Mouse (Mus musculus) spleen, postnatal 36 days (tissue): ENCODE measurements at regions not wholly inside any gene's neighbourhood (a gene's known extent, or its start where the extent isn't known, plus 50 kb on each side); places are given as distances from the start of the nearest gene placed in this dataset.
"Not testable (repeated sequence)": the region's sequence is repeated elsewhere in the genome, so short reads cannot be mapped to it uniquely, and the experiment has no call there.

Source experiments
- DNase-seq, 2 experiments: peaks; one replicate each; pipeline ENCODE4 v3.0.0; 2022; ENCODE audit warnings: low spot score in 2 of 2, mixed read lengths in 1 of 2

DNA sequence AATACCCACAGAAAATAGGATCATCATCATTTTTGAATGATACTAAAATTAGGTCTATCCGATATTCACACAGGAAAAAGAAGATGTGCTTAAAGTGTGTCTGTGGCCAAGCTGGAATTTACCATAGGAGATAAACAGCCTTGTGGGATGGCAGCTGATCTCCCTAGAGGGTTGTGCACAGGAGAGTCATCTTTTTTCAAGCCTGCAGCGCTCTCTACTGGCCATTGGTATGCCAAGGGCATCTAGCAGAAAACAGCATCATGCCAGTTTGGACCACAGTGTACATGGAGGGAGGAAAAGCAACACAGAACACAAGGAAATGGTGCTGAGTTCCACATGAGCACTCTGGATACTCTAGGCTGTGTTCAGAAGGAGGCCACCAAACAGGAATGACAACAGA is 74.1 kb upstream of the Diaph3 start:
- peak; percentile 11 to 14 for DNase-seq

GRCm38 (mm10) chr14:87217042-87217441 is 76.0 kb upstream of the Diaph3 start:
- DNase-seq, result no peak

DNA sequence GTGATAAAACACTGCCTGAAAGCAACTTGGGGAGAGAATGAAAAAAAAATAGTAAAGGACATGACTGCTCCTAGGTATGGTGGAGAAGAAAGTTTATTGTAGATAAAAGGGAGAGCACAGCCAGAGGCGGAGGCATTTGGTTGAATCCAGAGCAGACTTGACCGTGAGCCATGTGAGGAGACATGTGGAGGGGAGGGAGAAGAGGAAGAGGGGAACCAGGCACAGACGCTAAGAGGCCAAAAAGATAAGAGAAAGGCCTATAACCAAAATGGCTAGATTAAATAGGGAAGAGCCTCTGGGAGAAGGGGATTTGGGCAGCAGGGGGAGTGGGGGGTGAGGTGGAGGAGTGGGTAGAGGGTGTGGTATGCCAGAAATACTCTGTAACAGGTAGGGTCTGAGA is 78.9 kb upstream of the Diaph3 start:
- no peak for DNase-seq

GRCm38 (mm10) chr14:87224870-87225269 is 83.8 kb upstream of the Diaph3 start:
- DNase-seq, result no peak

GRCm38 (mm10) chr14:87249258-87249657 is 108.2 kb upstream of the Diaph3 start:
- no peak for DNase-seq

- no peak for DNase-seq
Observed at GRCm38 (mm10) chr14:87255484-87256208, 114.6 kb upstream of the Diaph3 start.

GRCm38 (mm10) chr14:87261726-87262125 is 120.7 kb upstream of the Diaph3 start:
- no peak for DNase-seq

GRCm38 (mm10) chr14:87264826-87265225 is 123.8 kb upstream of the Diaph3 start:
- DNase-seq, result no peak

DNA sequence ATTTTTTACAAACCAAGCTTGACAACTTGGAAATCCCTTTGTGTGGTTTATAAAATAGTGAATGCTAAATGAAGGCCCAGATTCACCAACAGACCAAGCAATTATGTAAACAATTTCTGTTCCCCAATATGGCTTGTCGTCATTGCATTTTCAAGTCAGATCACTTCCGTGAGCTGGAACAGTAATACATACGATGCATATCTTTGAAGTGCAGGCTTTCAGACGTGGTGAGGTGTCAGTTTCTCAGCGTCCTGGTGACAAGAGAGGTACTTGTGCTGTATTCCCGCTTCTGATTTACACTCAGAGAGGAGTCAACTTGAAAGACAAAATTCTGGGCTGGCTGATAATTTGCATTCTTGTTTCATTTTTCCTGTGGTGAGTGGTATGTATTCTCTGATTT is 125.3 kb upstream of the Diaph3 start:
- no peak for DNase-seq

GRCm38 (mm10) chr14:87289266-87289665 is 127.2 kb upstream of the Tdrd3 start:
- not testable (repeated sequence) for DNase-seq

DNA sequence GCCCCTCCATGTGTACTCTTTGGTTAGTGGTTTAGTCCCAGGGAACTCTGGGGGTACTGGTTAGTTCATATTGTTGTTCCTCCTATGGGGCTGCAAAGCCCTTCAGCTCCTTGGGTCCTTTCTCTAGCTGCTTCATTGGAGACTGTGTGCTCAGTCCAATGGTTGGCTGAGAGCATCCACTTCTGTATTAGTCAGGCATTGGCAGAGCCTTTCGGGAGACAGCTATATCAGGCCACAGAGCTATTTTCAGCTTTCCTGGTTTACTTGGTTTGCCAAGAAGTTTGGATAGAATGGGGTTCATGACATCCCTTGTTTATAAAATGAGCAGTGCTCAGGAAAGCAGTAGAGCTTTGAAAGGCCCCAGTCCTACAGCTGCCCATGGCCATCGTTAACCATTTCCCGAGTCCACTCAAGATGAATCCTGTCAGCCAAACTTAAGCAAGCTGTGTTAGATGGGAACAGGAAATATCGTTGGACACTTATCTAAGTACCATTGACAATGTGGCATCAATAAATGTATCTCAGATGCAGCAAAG is 126.7 kb upstream of the Tdrd3 start:
- no peak for DNase-seq

DNA sequence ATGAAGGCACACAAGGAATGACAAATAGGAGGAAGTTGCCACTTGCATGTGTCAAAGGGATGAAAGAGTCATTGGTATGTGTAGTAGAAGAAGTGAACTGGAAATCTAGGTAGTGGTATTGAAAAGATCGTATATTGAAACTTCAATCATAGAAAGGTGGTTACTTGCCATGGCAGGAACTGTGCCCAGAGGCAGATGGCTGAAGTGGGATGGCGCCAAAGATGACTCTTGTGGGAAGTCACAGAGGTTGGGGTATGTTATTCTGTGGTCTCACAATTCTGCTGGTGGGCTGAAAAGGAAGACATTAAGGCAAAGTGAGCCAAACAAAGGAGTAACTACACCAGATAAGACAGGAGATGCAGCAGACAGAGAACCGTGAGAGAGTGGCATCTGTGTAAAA is 121.2 kb upstream of the Tdrd3 start:
- DNase-seq, result no peak

GRCm38 (mm10) chr14:87297160-87297559 is 119.3 kb upstream of the Tdrd3 start:
- no peak for DNase-seq

GRCm38 (mm10) chr14:87300838-87301237 is 115.6 kb upstream of the Tdrd3 start:
- no peak for DNase-seq

DNA sequence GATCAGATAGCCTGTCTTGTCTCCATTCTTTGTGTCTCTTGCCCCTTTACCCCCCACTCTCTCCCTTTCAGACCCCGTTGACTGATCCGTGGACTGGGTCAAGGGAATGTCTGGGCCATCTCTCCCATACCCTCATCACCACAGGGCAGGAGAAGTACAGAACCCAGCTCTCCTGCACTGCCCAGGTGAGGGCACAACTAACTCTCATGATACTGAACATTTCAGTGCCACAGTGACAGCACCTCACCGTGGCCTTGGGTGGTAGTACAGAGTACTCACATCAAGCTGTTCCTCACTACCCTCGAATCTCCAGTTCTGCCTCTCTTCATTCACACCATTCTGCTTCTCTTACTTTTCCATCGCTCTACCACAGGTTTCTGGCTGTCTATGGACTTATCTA is 114.9 kb upstream of the Tdrd3 start:
- DNase-seq, result no peak

DNA sequence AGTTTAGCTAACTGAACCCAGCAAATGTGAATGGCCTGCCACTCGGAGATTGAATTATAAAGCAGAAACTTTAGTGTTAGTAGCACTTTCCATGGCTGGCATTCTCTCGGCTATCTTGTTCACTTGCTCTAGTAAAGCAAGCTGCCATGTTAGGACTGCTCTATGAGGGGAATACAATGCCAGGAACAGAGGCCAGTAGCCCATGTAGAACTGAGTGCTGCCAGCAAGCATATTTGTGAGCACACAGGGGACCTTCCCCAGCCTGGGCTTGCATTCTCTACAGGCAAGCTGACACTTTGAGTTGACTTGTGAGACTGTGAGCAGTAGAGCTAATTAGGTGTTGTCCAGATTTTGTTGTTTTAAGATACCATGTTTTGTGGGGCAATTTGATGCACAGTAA is 111.0 kb upstream of the Tdrd3 start:
- no peak for DNase-seq

GRCm38 (mm10) chr14:87306011-87306410 is 110.4 kb upstream of the Tdrd3 start:
- DNase-seq, result no peak

- no peak for DNase-seq
Observed at GRCm38 (mm10) chr14:87308016-87308415, 108.4 kb upstream of the Tdrd3 start.

GRCm38 (mm10) chr14:87312318-87312717 is 104.1 kb upstream of the Tdrd3 start:
- no peak for DNase-seq

DNA sequence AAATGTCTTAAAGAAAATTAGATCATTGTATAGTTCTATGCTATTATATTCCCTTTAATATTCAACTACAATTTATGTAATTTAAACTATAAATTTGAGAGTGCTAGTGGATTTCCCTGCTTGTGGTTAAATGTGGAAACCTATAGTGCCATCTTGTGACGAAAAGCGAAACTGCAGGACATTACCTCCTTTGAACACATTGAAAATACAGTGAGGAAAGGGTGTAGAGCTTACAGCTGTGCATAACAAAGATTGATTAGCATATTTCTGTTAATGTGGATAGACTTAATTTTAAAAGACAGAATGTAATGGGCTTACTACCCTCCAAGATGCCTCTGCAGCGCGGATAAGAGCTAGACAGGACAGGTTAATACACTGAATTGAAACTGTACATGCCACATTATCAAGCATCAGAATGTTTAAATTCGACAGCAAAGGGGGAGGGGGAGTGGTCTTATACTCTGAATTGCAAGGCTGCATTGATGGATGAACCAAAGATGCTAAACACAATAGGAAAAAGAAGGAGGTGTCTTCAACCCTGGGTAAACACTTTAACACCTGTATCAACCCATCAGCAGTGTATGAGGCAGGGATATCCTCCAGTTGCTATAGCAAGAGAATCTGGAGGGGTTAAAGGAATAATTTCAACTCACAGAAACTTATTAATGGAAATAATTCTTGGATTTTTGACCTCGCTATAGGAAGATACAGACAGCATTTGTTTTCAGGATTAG is 101.3 kb upstream of the Tdrd3 start:
- peak in 1 of 2 experiments; percentile 8 for DNase-seq

DNA sequence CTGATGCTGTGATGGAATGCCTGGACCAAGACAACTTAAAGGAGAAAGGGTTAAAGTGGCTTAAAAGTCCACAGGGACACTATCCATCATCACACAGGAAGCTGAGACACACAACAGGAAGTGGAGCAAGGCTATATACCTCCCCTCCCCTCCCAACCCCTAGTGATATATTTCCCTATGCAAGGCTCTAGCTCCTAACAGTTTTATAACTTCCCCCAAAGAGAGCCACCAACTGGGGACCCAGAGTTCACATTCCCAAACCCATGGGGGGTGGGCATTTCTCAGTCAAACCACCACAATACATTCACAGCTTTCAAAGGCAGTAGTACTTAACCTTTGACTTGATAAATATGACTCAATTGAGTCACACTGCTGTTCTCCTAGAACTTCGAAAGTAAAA is 88.6 kb upstream of the Tdrd3 start:
- no peak for DNase-seq

- no peak for DNase-seq
Observed at GRCm38 (mm10) chr14:87337950-87338526, 78.4 kb upstream of the Tdrd3 start.

- no peak for DNase-seq
Observed at GRCm38 (mm10) chr14:87344540-87344939, 71.9 kb upstream of the Tdrd3 start.
